In genomic region chr5:74535240-74536021, GRCm38 (mm10) we compare ENCODE assay signal across 8 mouse cellular contexts. TPM values are rescaled to one million over a fixed set of nuclear protein-coding genes. Genes with fewer than 3 reads are reported as not detected.
DNase-seq lines count a peak whose midpoint lies in the region; ATAC-seq and TF ChIP-seq lines count a peak whose summit lies in the region.

Gene Fip1l1 (plus strand): TSS chr5:74535449.

- peak within 1 kb of the TSS; percentile 90 for H3K27ac ChIP-seq in ES-E14 (ENCODE audit: insufficient read depth, low read depth, low read length, poor library complexity, severe bottlenecking)
- H3K27ac ChIP-seq in forebrain, embryonic 16.5 days (ENCODE audit: low read length): peak within 1 kb of the TSS; percentile 93
- H3K27ac ChIP-seq in layer of hippocampus, adult 2 months: peak within 1 kb of the TSS; percentile 93
- peak within 1 kb of the TSS; percentile 94 for H3K27ac ChIP-seq in lung, embryonic 14.5 days (ENCODE audit: low read depth)
- peak within 1 kb of the TSS; percentile 66 for H3K27ac ChIP-seq in olfactory bulb, adult 2 months (ENCODE audit: insufficient read depth, low read depth, low read length)
- peak within 1 kb of the TSS; percentile 79 for H3K27ac ChIP-seq in thymus, adult 2 months (ENCODE audit: control insufficient read depth, insufficient read depth, low read length)

- peak within 1 kb of the TSS; percentile 86 to 99 for H3K4me3 ChIP-seq in ES-E14 (ENCODE audit: insufficient read depth in 1 of 2, low read depth in 1 of 2, low read length in 2 of 2, poor library complexity in 1 of 2, severe bottlenecking in 1 of 2)
- peak within 1 kb of the TSS; percentile 96 for H3K4me3 ChIP-seq in forebrain, embryonic 16.5 days (replicated peaks; ENCODE audit: low read length)
- H3K4me3 ChIP-seq in layer of hippocampus, adult 2 months: peak within 1 kb of the TSS; percentile 88
- peak within 1 kb of the TSS; percentile 86 for H3K4me3 ChIP-seq in lung, embryonic 14.5 days (ENCODE audit: low read depth, low read length)
- H3K4me3 ChIP-seq in olfactory bulb, adult 2 months (ENCODE audit: insufficient read depth, low read depth, low read length): peak within 1 kb of the TSS; percentile 90
- peak within 1 kb of the TSS; percentile 97 for H3K4me3 ChIP-seq in thymus, adult 2 months (ENCODE audit: control insufficient read depth, insufficient read depth, low read length)

- WGBS in forebrain, embryonic 16.5 days: under 1% methylated on average over 69 of the region's 73 CpGs
- under 1% methylated on average over 73 of the region's 73 CpGs for WGBS in lung, embryonic 14.5 days
- WGBS in olfactory bulb, adult 2 months: under 1% methylated on average over 73 of the region's 73 CpGs
- WGBS in thymus, adult 2 months: under 1% methylated on average over 73 of the region's 73 CpGs

- peak; percentile 74; the same call in 1 of the 2 replicates for TF ChIP-seq POLR2A in olfactory bulb, adult 2 months (IDR thresholded peaks at IDR 0.05; ENCODE audit: insufficient read depth, low read depth, low read length)
- TF ChIP-seq POLR2A in thymus, adult 2 months (IDR thresholded peaks at IDR 0.05; ENCODE audit: control insufficient read depth, extremely low read depth, insufficient read depth, low read length, poor library complexity): peak; percentile 88

- H3K9me3 ChIP-seq in ES-E14 (ENCODE audit: control insufficient read depth, insufficient read depth, low read depth, low read length): no peaks in the 10 kb centered on the region
- H3K9me3 ChIP-seq in forebrain, embryonic 16.5 days (ENCODE audit: control insufficient read depth, low read length): no peaks in the 10 kb centered on the region
- H3K9me3 ChIP-seq in lung, embryonic 14.5 days (ENCODE audit: low read depth, low read length): no peaks in the 10 kb centered on the region

- peaks cover 2 to 6% of the 10 kb centered on the region in 2 experiments; a peak in 2 of 4 replicates for H3K4me1 ChIP-seq in ES-E14 (ENCODE audit: control insufficient read depth in 2 of 2, insufficient read depth in 2 of 2, low read length in 2 of 2, poor library complexity in 1 of 2)
- peaks cover 25% of the 10 kb centered on the region for H3K4me1 ChIP-seq in forebrain, embryonic 16.5 days (replicated peaks; ENCODE audit: control insufficient read depth, insufficient read depth, low read length)
- peaks cover 11% of the 10 kb centered on the region; the same call in 1 of the 2 replicates for H3K4me1 ChIP-seq in lung, embryonic 14.5 days (ENCODE audit: insufficient read depth)
- H3K4me1 ChIP-seq in olfactory bulb, adult 2 months (ENCODE audit: control insufficient read depth, insufficient read depth, low read length): peaks cover 8% of the 10 kb centered on the region
- peaks cover 10% of the 10 kb centered on the region for H3K4me1 ChIP-seq in thymus, adult 2 months (replicated peaks; ENCODE audit: control insufficient read depth, insufficient read depth, low read length)

- ATAC-seq in forebrain, embryonic 16.5 days: peak; percentile 90
- peak; percentile 84 for ATAC-seq in lung, embryonic 14.5 days (ENCODE audit: insufficient read depth)

- H3K36me3 ChIP-seq in ES-E14 (ENCODE audit: control insufficient read depth, insufficient read depth, low read length, poor library complexity, severe bottlenecking): peaks cover 4% of the 10 kb centered on the region; the same call in 1 of the 2 replicates
- no peaks in the 10 kb centered on the region for H3K36me3 ChIP-seq in forebrain, embryonic 16.5 days (ENCODE audit: control insufficient read depth, insufficient read depth)
- H3K36me3 ChIP-seq in lung, embryonic 14.5 days (ENCODE audit: insufficient read depth): peaks cover 20% of the 10 kb centered on the region
- no peaks in the 10 kb centered on the region for H3K36me3 ChIP-seq in thymus, adult 2 months (ENCODE audit: control insufficient read depth, insufficient read depth, low read length)

- intact Hi-C loops in heart, postnatal 36 days (cut with DNase I): loop anchor here (5.0 kb wide), 1 partner anchor 622 kb away; no protein-coding TSS in a partner anchor

- no peaks in the 10 kb centered on the region for H3K27me3 ChIP-seq in forebrain, embryonic 16.5 days (replicated peaks; ENCODE audit: control insufficient read depth, insufficient read depth, low read length)
- no peaks in the 10 kb centered on the region for H3K27me3 ChIP-seq in lung, embryonic 14.5 days (ENCODE audit: insufficient read depth, low read length)
- no peaks in the 10 kb centered on the region for H3K27me3 ChIP-seq in thymus, adult 2 months (ENCODE audit: control insufficient read depth, insufficient read depth, low read length)

- peak; percentile 23 for TF ChIP-seq CTCF in layer of hippocampus, adult 2 months (conservative IDR thresholded peaks at IDR 0.05)
- no peak for TF ChIP-seq CTCF in lung, embryonic 14.5 days (IDR thresholded peaks at IDR 0.05; ENCODE audit: low read depth)
- TF ChIP-seq CTCF in olfactory bulb, adult 2 months (IDR thresholded peaks at IDR 0.05; ENCODE audit: insufficient read depth, low read depth, low read length): 0 out of 2 replicates have a peak, but pooled peaks have one; percentile 21
- peak; percentile 30; the same call in 1 of the 2 replicates for TF ChIP-seq CTCF in thymus, adult 2 months (IDR thresholded peaks at IDR 0.05; ENCODE audit: borderline replicate concordance, control insufficient read depth, extremely low read depth, insufficient read depth, low read length, poor library complexity)

- DNase-seq in ES-E14 (ENCODE audit: low read depth, low spot score): peak; percentile 94
- peak; percentile 91 for DNase-seq in cerebellum, adult 11-12 months
- peak; percentile 89 to 95 for DNase-seq in heart, postnatal 36 days
- peak; percentile 87 to 88 for DNase-seq in layer of hippocampus, adult 2 months (ENCODE audit: low spot score in 2 of 2)
- peak; percentile 99 for DNase-seq in lung, embryonic 14.5 days
- DNase-seq in thymus, adult 2 months: peak; percentile 89

- H3K4me2 ChIP-seq in forebrain, embryonic 16.5 days (ENCODE audit: low read length): peak within 1 kb of the TSS; percentile 54
- H3K4me2 ChIP-seq in lung, embryonic 14.5 days: peak within 1 kb of the TSS; percentile 81

- in situ Hi-C loops in ES-E14 (cut with MboI; ENCODE audit: low sequenced_read_pairs in 2 of 2, unreplicated experiment in 2 of 2): no loop called here

- H3K9ac ChIP-seq in ES-E14 (ENCODE audit: insufficient read depth, low read depth, low read length, poor library complexity, severe bottlenecking): peak within 1 kb of the TSS; percentile 99
- H3K9ac ChIP-seq in forebrain, embryonic 16.5 days (replicated peaks; ENCODE audit: low read depth, low read length): peak within 1 kb of the TSS; percentile 92
- H3K9ac ChIP-seq in lung, embryonic 14.5 days: peak within 1 kb of the TSS; percentile 93

TF ChIP-seq in ES-E14, 5 proteins besides CTCF, POLR2A, EP300 and RAD21:
- TF ChIP-seq MAFK (IDR thresholded peaks at IDR 0.05; ENCODE audit: insufficient read depth, low read depth, low read length) (no peak), ZNF384 (IDR thresholded peaks at IDR 0.05; ENCODE audit: low read depth, low read length) (no peak), ZC3H11A (IDR thresholded peaks at IDR 0.05; ENCODE audit: borderline replicate concordance, low read depth, low read length) (no peak), HCFC1 (IDR thresholded peaks at IDR 0.05; ENCODE audit: borderline replicate concordance, insufficient read depth, low read length) (peak; percentile 46; the same call in 1 of the 2 replicates)

RNA-seq across cellular contexts. Expression of gene Fip1l1, which starts in this region (rescaled TPM):
- total RNA-seq in ES-E14 (2012; rRNA removed): 58.8 and 66.1 TPM in 2 replicates
- polyA plus RNA-seq in forebrain, embryonic 16.5 days (2015; fragmentation: Nextera tagmentation; extraction: Ambion mirVana): 87.1 and 99.3 TPM in 2 replicates
- total RNA-seq in heart, postnatal 36 days (2021): 10 to 100 TPM; 26.0 to 29.8 TPM
- total RNA-seq in layer of hippocampus, adult 2 months (2021): 10 to 100 TPM; 64.7 to 66.9 TPM
- polyA plus RNA-seq in lung, embryonic 14.5 days (2014; fragmentation: Nextera tagmentation; extraction: Ambion mirVana): 89.2 and 92.6 TPM in 2 replicates
- polyA plus RNA-seq in olfactory bulb, adult 2 months (2012; ENCODE audit: insufficient read depth, insufficient read length, low replicate concordance, missing spikeins): not detected in 2 replicates
- polyA plus RNA-seq in thymus, adult 2 months (2012; rRNA removed): 48.9 and 49.0 TPM in 2 replicates

Comparison
In these comparisons a context has a peak if more than half of its experiments do, and no peak if none do; other contexts are left out.
1. Peak in every context shown above with its lines: DNase-seq, ATAC-seq, H3K4me3 ChIP-seq and H3K27ac ChIP-seq.